Mouse (Mus musculus): ENCODE results near the gene Scnn1b. TPM values are rescaled to one million over a fixed set of nuclear protein-coding genes. Genes with fewer than 3 reads are reported as not detected.

Scnn1b gene
- total and polyA plus RNA-seq, 3 experiments: 0.04 TPM; not detected in 2

DNA sequence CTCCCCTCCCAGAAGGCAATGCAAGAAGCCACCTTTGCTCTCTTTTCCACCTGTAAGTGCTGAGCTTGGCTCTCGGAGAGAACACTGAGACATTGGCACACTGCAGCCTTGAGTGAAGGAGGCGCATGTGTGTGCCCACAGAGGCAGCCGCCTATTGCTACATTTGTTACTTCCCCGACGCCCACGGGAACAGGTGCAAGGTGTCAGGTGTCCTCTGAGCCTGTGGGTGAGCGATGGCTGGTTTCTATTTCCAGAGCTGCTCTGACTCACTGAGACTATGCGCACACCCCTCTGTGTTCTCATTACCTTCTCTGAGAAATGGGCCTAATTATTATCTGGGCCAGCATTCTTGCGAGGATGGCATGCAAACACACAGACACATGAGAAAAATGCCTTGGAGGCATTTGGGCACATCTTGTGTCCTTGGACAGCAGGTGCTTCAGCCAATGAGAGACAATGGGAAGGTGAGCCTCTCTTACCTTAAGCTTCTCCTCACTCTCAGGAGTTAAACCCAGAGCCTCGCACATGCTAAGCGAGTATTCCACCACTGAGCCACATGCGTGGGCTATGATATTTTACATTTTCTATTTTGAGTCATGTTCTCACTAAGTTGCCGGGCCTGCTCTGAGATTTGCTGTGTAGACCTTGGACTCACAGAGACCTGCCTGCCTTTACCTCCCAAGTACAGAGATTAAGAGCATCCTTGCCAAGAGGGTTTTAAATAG, 26.0 kb downstream of the Scnn1b start:
- in situ Hi-C loops (cut with MboI; ENCODE audit: low pct_ligation_motif_present, low pct_unique_long_range_greater_than_20kb, low sequenced_read_pairs) (no loop called here), dilution Hi-C loops (cut with MboI; ENCODE audit: extremely low pct_ligation_motif_present, extremely low pct_unique_long_range_greater_than_20kb, low sequenced_read_pairs) (no loop called here)
- Histone ChIP-seq H3K9ac (ENCODE audit: insufficient read depth, low read depth) (no peak overlapping the region), H3K4me1 (ENCODE audit: control insufficient read depth in 1 of 2, insufficient read depth in 2 of 2) (peaks cover 0 to 7% of the 10 kb centered on the region in 2 experiments; a peak in 2 of 4 replicates), H3K27me3 (replicated peaks) (no peaks in the 10 kb centered on the region), H3K27ac (ENCODE audit: insufficient read depth, low read depth) (no peak overlapping the region), H3K36me3 (replicated peaks in 1 of 2; ENCODE audit: control insufficient read depth in 1 of 2, insufficient read depth in 1 of 2, low read length in 1 of 2) (no peaks in the 10 kb centered on the region), H3K9me3 (replicated peaks; ENCODE audit: low read length) (peaks cover 3% of the 10 kb centered on the region), H3K4me3 (replicated peaks in 1 of 3; ENCODE audit: low read depth in 2 of 3, low read length in 2 of 3, poor library complexity in 1 of 3) (no peak overlapping the region), H3K4me2 (ENCODE audit: insufficient read depth, low read depth, poor library complexity, severe bottlenecking) (no peak overlapping the region), H3K79me2 (replicated peaks; ENCODE audit: control insufficient read depth, extremely low read depth, insufficient read depth, poor library complexity, severe bottlenecking) (no peaks in the 10 kb centered on the region)
- 0 out of 2 replicates have a peak, but pooled peaks have one; percentile 10 for TF ChIP-seq EP300 (IDR thresholded peaks at IDR 0.05; ENCODE audit: low read length)
- no peak for TF ChIP-seq POLR2A (IDR thresholded peaks at IDR 0.05; ENCODE audit: low read depth, low read length)
- DNase-seq (ENCODE audit: extremely low read depth): peak; percentile 22

DNA sequence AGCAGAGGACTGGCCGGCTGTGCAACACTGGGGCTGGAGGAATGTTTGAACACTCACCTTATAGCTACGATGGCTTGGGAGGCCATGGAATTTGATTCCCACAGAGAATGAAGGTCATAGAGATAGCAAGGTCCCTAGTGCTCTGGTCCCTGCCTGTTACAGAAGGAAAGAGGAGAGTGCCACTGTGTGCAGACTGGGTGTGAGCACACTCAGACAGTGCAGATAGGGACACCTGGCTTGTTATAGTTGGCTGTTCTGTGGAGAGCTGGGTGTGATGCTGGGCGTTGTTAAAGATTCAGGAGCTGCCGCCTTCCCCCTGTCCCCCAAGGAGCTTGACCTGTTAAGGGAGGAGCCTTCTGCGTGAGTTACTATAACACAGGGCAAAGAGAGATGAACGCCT, 31.9 kb downstream of the Scnn1b start:
- no peak for TF ChIP-seq RAD21 (IDR thresholded peaks at IDR 0.05; ENCODE audit: low read depth, low read length)
- Histone ChIP-seq H3K27ac (ENCODE audit: insufficient read depth, low read depth) (no peak overlapping the region), H3K4me3 (replicated peaks in 1 of 3; ENCODE audit: low read depth in 2 of 3, low read length in 2 of 3, poor library complexity in 1 of 3) (no peak overlapping the region), H3K4me2 (ENCODE audit: insufficient read depth, low read depth, poor library complexity, severe bottlenecking) (no peak overlapping the region), H3K9me3 (replicated peaks; ENCODE audit: low read length) (peaks cover 2% of the 10 kb centered on the region), H3K36me3 (replicated peaks in 1 of 2; ENCODE audit: control insufficient read depth in 1 of 2, insufficient read depth in 1 of 2, low read length in 1 of 2) (no peaks in the 10 kb centered on the region), H3K4me1 (ENCODE audit: control insufficient read depth in 1 of 2, insufficient read depth in 2 of 2) (peaks cover 0 to 3% of the 10 kb centered on the region in 2 experiments; a peak in 2 of 4 replicates), H3K9ac (ENCODE audit: insufficient read depth, low read depth) (no peak overlapping the region), H3K79me2 (replicated peaks; ENCODE audit: control insufficient read depth, extremely low read depth, insufficient read depth, poor library complexity, severe bottlenecking) (no peaks in the 10 kb centered on the region), H3K27me3 (replicated peaks) (peaks cover 1% of the 10 kb centered on the region)
- dilution Hi-C loops (cut with MboI; ENCODE audit: extremely low pct_ligation_motif_present, extremely low pct_unique_long_range_greater_than_20kb, low sequenced_read_pairs): no loop called here
- DNase-seq (ENCODE audit: extremely low read depth): no peak
- in situ Hi-C loops (cut with MboI; ENCODE audit: low pct_ligation_motif_present, low pct_unique_long_range_greater_than_20kb, low sequenced_read_pairs): no loop called here

DNA sequence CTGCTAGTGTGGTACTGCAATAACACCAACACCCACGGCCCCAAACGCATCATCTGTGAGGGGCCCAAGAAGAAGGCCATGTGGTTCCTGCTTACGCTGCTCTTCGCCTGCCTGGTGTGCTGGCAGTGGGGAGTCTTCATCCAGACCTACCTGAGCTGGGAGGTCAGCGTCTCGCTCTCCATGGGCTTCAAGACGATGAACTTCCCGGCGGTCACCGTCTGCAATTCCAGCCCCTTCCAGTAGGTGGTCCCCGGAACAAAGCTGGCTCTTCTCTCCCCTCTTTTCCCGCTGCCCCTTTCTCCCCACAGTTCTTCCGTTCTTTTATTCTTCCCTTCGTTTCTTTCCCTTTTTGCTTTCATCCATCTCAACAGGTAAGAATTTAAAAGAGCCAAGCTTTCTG, 34.5 kb downstream of the Scnn1b start:
- H3K9ac ChIP-seq (ENCODE audit: insufficient read depth, low read depth): no peak overlapping the region
- peak overlapping the region; percentile 32; the same call in 1 of the 2 replicates for H3K4me2 ChIP-seq (ENCODE audit: insufficient read depth, low read depth, poor library complexity, severe bottlenecking)
- no peak overlapping the region for H3K4me3 ChIP-seq (replicated peaks in 1 of 3; ENCODE audit: low read depth in 2 of 3, low read length in 2 of 3, poor library complexity in 1 of 3)
- peaks cover 1% of the 10 kb centered on the region for H3K27me3 ChIP-seq (replicated peaks)
- dilution Hi-C loops (cut with MboI; ENCODE audit: extremely low pct_ligation_motif_present, extremely low pct_unique_long_range_greater_than_20kb, low sequenced_read_pairs): no loop called here
- in situ Hi-C loops (cut with MboI; ENCODE audit: low pct_ligation_motif_present, low pct_unique_long_range_greater_than_20kb, low sequenced_read_pairs): no loop called here
- 0 out of 2 replicates have a peak, but pooled peaks have one; percentile 30 for TF ChIP-seq SMC3 (IDR thresholded peaks at IDR 0.05; ENCODE audit: low read depth, low read length)
- TF ChIP-seq RAD21 (IDR thresholded peaks at IDR 0.05; ENCODE audit: low read depth, low read length): peak; percentile 39
- TF ChIP-seq CTCF (conservative IDR thresholded peaks at IDR 0.05 in 1 of 2, IDR thresholded peaks at IDR 0.05 in 1 of 2; ENCODE audit: low read depth in 2 of 2, low read length in 2 of 2): peak; percentile 39 to 60
- TF ChIP-seq BHLHE40 (IDR thresholded peaks at IDR 0.05; ENCODE audit: low read depth, low read length): no peak
- TF ChIP-seq EP300 (IDR thresholded peaks at IDR 0.05; ENCODE audit: low read length): no peak
- no peaks in the 10 kb centered on the region for H3K9me3 ChIP-seq (replicated peaks; ENCODE audit: low read length)
- no peak overlapping the region for H3K27ac ChIP-seq (ENCODE audit: insufficient read depth, low read depth)
- H3K79me2 ChIP-seq (replicated peaks; ENCODE audit: control insufficient read depth, extremely low read depth, insufficient read depth, poor library complexity, severe bottlenecking): no peaks in the 10 kb centered on the region
- DNase-seq (ENCODE audit: extremely low read depth): no peak
- peaks cover 0 to 3% of the 10 kb centered on the region in 2 experiments; a peak in 2 of 4 replicates for H3K4me1 ChIP-seq (ENCODE audit: control insufficient read depth in 1 of 2, insufficient read depth in 2 of 2)
- H3K36me3 ChIP-seq (replicated peaks in 1 of 2; ENCODE audit: control insufficient read depth in 1 of 2, insufficient read depth in 1 of 2, low read length in 1 of 2): no peaks in the 10 kb centered on the region
